In genomic region chr4:83987846-83988245, GRCm38 (mm10) we compare ENCODE assay signal across 16 mouse cellular contexts.
A peak's percentile ranks its signal among the peaks of the same experiment; 100 is the strongest.
DNase-seq lines count a peak whose midpoint lies in the region; ATAC-seq and TF ChIP-seq lines count a peak whose summit lies in the region.
"Had no signal": no experiment of that assay in that cellular context is flagged by ENCODE, and none has a peak within 500 bp of the region (broad histone marks: within the 10 kb centered on the region; RNA-seq: fewer than 3 reads in every experiment).

No protein-coding gene starts in this region.

- no peaks in the 10 kb centered on the region for H3K36me3 ChIP-seq in forebrain, embryonic 14.5 days (ENCODE audit: control insufficient read depth, insufficient read depth, low read length)
- no peaks in the 10 kb centered on the region for H3K36me3 ChIP-seq in forebrain, embryonic 11.5 days (ENCODE audit: control insufficient read depth, insufficient read depth, low read length)
- no peaks in the 10 kb centered on the region for H3K36me3 ChIP-seq in lung, embryonic 14.5 days (ENCODE audit: insufficient read depth)
- H3K36me3 ChIP-seq in neural tube, embryonic 15.5 days: no peaks in the 10 kb centered on the region
- H3K36me3 ChIP-seq: forebrain, embryonic 15.5 days; midbrain, embryonic 12.5 days had no signal

- no peak overlapping the region for H3K4me3 ChIP-seq in forebrain, embryonic 14.5 days (ENCODE audit: low read depth, low read length)
- no peak overlapping the region for H3K4me3 ChIP-seq in forebrain, embryonic 11.5 days (ENCODE audit: low read depth, low read length)
- no peak overlapping the region for H3K4me3 ChIP-seq in lung, embryonic 14.5 days (ENCODE audit: low read depth, low read length)
- no peak overlapping the region for H3K4me3 ChIP-seq in neural tube, embryonic 15.5 days (replicated peaks)
- H3K4me3 ChIP-seq: forebrain, embryonic 15.5 days; midbrain, embryonic 12.5 days had no signal

- 60% methylated on average over 12 of the region's 12 CpGs for WGBS in forebrain, embryonic 14.5 days
- 67% methylated on average over 12 of the region's 12 CpGs for WGBS in forebrain, embryonic 11.5 days
- 48% methylated on average over 12 of the region's 12 CpGs for WGBS in lung, embryonic 14.5 days
- WGBS in neural tube, embryonic 15.5 days: 49% methylated on average over 10 of the region's 12 CpGs

- H3K9me3 ChIP-seq in forebrain, embryonic 14.5 days (replicated peaks; ENCODE audit: control insufficient read depth, low read length): no peaks in the 10 kb centered on the region
- H3K9me3 ChIP-seq in forebrain, embryonic 11.5 days (ENCODE audit: control insufficient read depth, low read length): no peaks in the 10 kb centered on the region
- no peaks in the 10 kb centered on the region for H3K9me3 ChIP-seq in lung, embryonic 14.5 days (ENCODE audit: low read depth, low read length)
- no peaks in the 10 kb centered on the region for H3K9me3 ChIP-seq in neural tube, embryonic 15.5 days (replicated peaks)
- H3K9me3 ChIP-seq: forebrain, embryonic 15.5 days; midbrain, embryonic 12.5 days had no signal

- H3K4me2 ChIP-seq in forebrain, embryonic 14.5 days (ENCODE audit: low read length): no peak overlapping the region
- H3K4me2 ChIP-seq in forebrain, embryonic 11.5 days (ENCODE audit: low read depth, low read length, severe bottlenecking): no peak overlapping the region
- H3K4me2 ChIP-seq in lung, embryonic 14.5 days: no peak overlapping the region; the same call in 1 of the 2 replicates
- H3K4me2 ChIP-seq in neural tube, embryonic 15.5 days: peak overlapping the region; percentile 19; the same call in 1 of the 2 replicates
- H3K4me2 ChIP-seq: forebrain, embryonic 15.5 days; hindbrain, embryonic 14.5 days; midbrain, embryonic 12.5 days had no signal

- H3K9ac ChIP-seq in forebrain, embryonic 14.5 days (ENCODE audit: low read length): no peak overlapping the region
- H3K9ac ChIP-seq in forebrain, embryonic 11.5 days (ENCODE audit: low read length): no peak overlapping the region
- no peak overlapping the region for H3K9ac ChIP-seq in lung, embryonic 14.5 days
- no peak overlapping the region for H3K9ac ChIP-seq in neural tube, embryonic 15.5 days (replicated peaks)
- H3K9ac ChIP-seq: forebrain, embryonic 15.5 days; hindbrain, embryonic 14.5 days; midbrain, embryonic 12.5 days had no signal

- DNase-seq in forebrain, embryonic 14.5 days (ENCODE audit: low spot score): peak; percentile 17
- DNase-seq in forebrain, embryonic 11.5 days (ENCODE audit: low spot score): no peak
- DNase-seq in lung, embryonic 14.5 days: no peak
- no peak for DNase-seq in lung, postnatal 10 days
- no peak for DNase-seq in retina, embryonic 14.5 days (ENCODE audit: low spot score)
- DNase-seq in heart, adult 9 months (ENCODE audit: low spot score in 2 of 2): no peak
- DNase-seq: adrenal gland, postnatal 25 days; gastrocnemius, postnatal 36 days; kidney, adult 8-10 months; layer of hippocampus, adult 9-11 months; thymus, adult 18-20 months had no signal

- H3K27ac ChIP-seq in forebrain, embryonic 14.5 days (ENCODE audit: low read depth, low read length): no peak overlapping the region
- no peak overlapping the region for H3K27ac ChIP-seq in forebrain, embryonic 11.5 days (ENCODE audit: low read depth, low read length)
- peak overlapping the region; percentile 54; the same call in 1 of the 2 replicates for H3K27ac ChIP-seq in lung, embryonic 14.5 days (ENCODE audit: low read depth)
- H3K27ac ChIP-seq in neural tube, embryonic 15.5 days (replicated peaks): no peak overlapping the region
- H3K27ac ChIP-seq: forebrain, embryonic 15.5 days; hindbrain, embryonic 14.5 days; midbrain, embryonic 12.5 days had no signal

- peaks cover 8% of the 10 kb centered on the region for H3K4me1 ChIP-seq in forebrain, embryonic 14.5 days (ENCODE audit: control insufficient read depth, insufficient read depth, low read length)
- H3K4me1 ChIP-seq in forebrain, embryonic 11.5 days (replicated peaks; ENCODE audit: control insufficient read depth, insufficient read depth, low read length): peaks cover 7% of the 10 kb centered on the region; the same call in 1 of the 2 replicates
- H3K4me1 ChIP-seq in lung, embryonic 14.5 days (ENCODE audit: insufficient read depth): peaks cover 5% of the 10 kb centered on the region
- peaks cover 19% of the 10 kb centered on the region for H3K4me1 ChIP-seq in neural tube, embryonic 15.5 days

- no peak for TF ChIP-seq CTCF in lung, embryonic 14.5 days (IDR thresholded peaks at IDR 0.05; ENCODE audit: low read depth)

- no peak for ATAC-seq in forebrain, embryonic 14.5 days
- no peak for ATAC-seq in forebrain, embryonic 11.5 days (replicated peaks; ENCODE audit: low FRiP score)
- ATAC-seq in lung, embryonic 14.5 days (ENCODE audit: insufficient read depth): no peak
- ATAC-seq in granulocyte monocyte progenitor cell, adult 5-6 weeks (replicated peaks; ENCODE audit: poor library complexity, severe bottlenecking): peak; percentile 41
- no peak for ATAC-seq in neural tube, embryonic 15.5 days (ENCODE audit: low FRiP score)
- ATAC-seq: forebrain, embryonic 15.5 days had no signal

- H3K27me3 ChIP-seq in forebrain, embryonic 14.5 days (replicated peaks; ENCODE audit: control insufficient read depth, insufficient read depth, low read length): no peaks in the 10 kb centered on the region
- H3K27me3 ChIP-seq in forebrain, embryonic 11.5 days (ENCODE audit: control insufficient read depth, insufficient read depth, low read length): no peaks in the 10 kb centered on the region
- no peaks in the 10 kb centered on the region for H3K27me3 ChIP-seq in lung, embryonic 14.5 days (ENCODE audit: insufficient read depth, low read length)
- H3K27me3 ChIP-seq in neural tube, embryonic 15.5 days (replicated peaks): no peaks in the 10 kb centered on the region
- H3K27me3 ChIP-seq: forebrain, embryonic 15.5 days had no signal
